Mouse (Mus musculus): ENCODE measurements around the gene Glipr1.
A peak's percentile ranks its signal among the peaks of the same experiment; 100 is the strongest.

GRCm38 (mm10) chr10:112000568-112000967, 1.9 kb downstream of the Glipr1 start:
- TF ChIP-seq SIN3A (IDR thresholded peaks at IDR 0.05; ENCODE audit: low read length) = peak; percentile 96
- peak; percentile 40; the same call in 1 of the 2 replicates for TF ChIP-seq POLR2A (IDR thresholded peaks at IDR 0.05; ENCODE audit: low read depth, low read length)
- no peak for TF ChIP-seq ZKSCAN1 (IDR thresholded peaks at IDR 0.05; ENCODE audit: borderline replicate concordance, low read depth, low read length)
- no peak for TF ChIP-seq CTCF (conservative IDR thresholded peaks at IDR 0.05 in 1 of 2, IDR thresholded peaks at IDR 0.05 in 1 of 2; ENCODE audit: low read depth in 2 of 2, low read length in 2 of 2)
- peak; percentile 69; the same call in 1 of the 2 replicates for TF ChIP-seq MYC (IDR thresholded peaks at IDR 0.05; ENCODE audit: low read depth, low read length)
- peak; percentile 68; the same call in 1 of the 2 replicates for TF ChIP-seq CHD1 (IDR thresholded peaks at IDR 0.05; ENCODE audit: low read depth, low read length)
- TF ChIP-seq CHD2 (IDR thresholded peaks at IDR 0.05; ENCODE audit: low read length) = peak; percentile 97
- peak; percentile 100 for TF ChIP-seq MAZ (IDR thresholded peaks at IDR 0.05; ENCODE audit: low read depth, low read length)
- TF ChIP-seq USF1 (IDR thresholded peaks at IDR 0.05; ENCODE audit: low read depth, low read length) = no peak
- TF ChIP-seq E2F4 (IDR thresholded peaks at IDR 0.05; ENCODE audit: insufficient replicate concordance, low read depth, low read length) = no peak
- peak; percentile 94 for TF ChIP-seq BHLHE40 (IDR thresholded peaks at IDR 0.05; ENCODE audit: low read depth, low read length)
- TF ChIP-seq ZNF384 (IDR thresholded peaks at IDR 0.05; ENCODE audit: low read depth, low read length) = peak; percentile 94

Data from CH12.LX (cell line).